Mouse (Mus musculus) heart, embryonic 11.5 days (tissue): ENCODE measurements around the gene Cd83. TPM values are rescaled to one million over a fixed set of nuclear protein-coding genes. Genes with fewer than 3 reads are reported as not detected.

ENCODE experiments used
- ATAC-seq: fragments of 200-750 bp; cut with Nextera tagmentation; replicated peaks from 2 replicates; pipeline ENCODE4 v1.8.0; 2017; ENCODE audit warnings: moderate library complexity; ENCODE audit not compliant: insufficient number of reproducible peaks, low FRiP score, low TSS enrichment
- H3K27ac ChIP-seq: fragments of 300-500 bp; sonication (generic); 2 replicates; pipeline ENCODE4 v1.5.1; 2014; ENCODE audit warnings: mild to moderate bottlenecking, low read depth, low read length
- H3K27me3 ChIP-seq: fragments of 300-500 bp; sonication (generic); 2 replicates; pipeline ENCODE4 v1.6.1; 2014; ENCODE audit warnings: mild to moderate bottlenecking, low read length, mixed read lengths; ENCODE audit not compliant: control insufficient read depth, insufficient read depth
- H3K36me3 ChIP-seq: fragments of 300-500 bp; sonication (generic); 2 replicates; pipeline ENCODE4 v1.6.1; 2014; ENCODE audit warnings: mild to moderate bottlenecking, low read length, moderate library complexity, mixed read lengths; ENCODE audit not compliant: control insufficient read depth, insufficient read depth
- H3K4me1 ChIP-seq: fragments of 300-500 bp; sonication (generic); 2 replicates; pipeline ENCODE4 v1.6.1; 2014; ENCODE audit warnings: low read length; ENCODE audit not compliant: control insufficient read depth, insufficient read depth
- H3K4me2 ChIP-seq: fragments of 300-500 bp; sonication (generic); 2 replicates; pipeline ENCODE4 v1.6.1; 2014; ENCODE audit warnings: mild to moderate bottlenecking, moderate library complexity
- H3K4me3 ChIP-seq: fragments of 300-500 bp; sonication (generic); 2 replicates; pipeline ENCODE4 v1.5.1; 2014; ENCODE audit warnings: low read depth, low read length
- H3K9ac ChIP-seq: fragments of 300-500 bp; sonication (generic); 2 replicates; pipeline ENCODE4 v1.6.1; 2014; ENCODE audit warnings: mild to moderate bottlenecking, low read depth, low read length, moderate library complexity
- H3K9me3 ChIP-seq: fragments of 300-500 bp; sonication (generic); replicated peaks from 2 replicates; pipeline ENCODE4 v1.6.1; 2016; ENCODE audit warnings: low read length; ENCODE audit not compliant: control insufficient read depth
- WGBS: fragments of 180-500 bp; shearing (Covaris S2); extraction: QIAGEN DNeasy Blood & Tissue Kit; methylation state at CpG from one replicate; pipeline ENCODE4 v1.1.7; 2014; ENCODE audit not compliant: insufficient replicate concordance; 5-methylcytosine and 5-hydroxymethylcytosine counted together
- polyA plus RNA-seq: library from polyadenylated mRNA; unstranded; fragments of >200 nt; fragmentation: Nextera tagmentation; extraction: Ambion mirVana; gene quantifications from 2 replicates; pipeline ENCODE4 v1.2.1, GENCODE M21; 2014

The Cd83 gene
- polyA plus RNA-seq, 1 experiment from 2014 or later = 2.2 TPM

GRCm38 (mm10) chr13:43753652-43754051, 30.9 kb upstream of the Cd83 start:
- WGBS = 67% methylated on average over 9 of the region's 9 CpGs
- Histone ChIP-seq H3K27ac (no peak overlapping the region), H3K4me2 (no peak overlapping the region), H3K36me3 (no peaks in the 10 kb centered on the region), H3K4me1 (peaks cover 4% of the 10 kb centered on the region), H3K27me3 (no peaks in the 10 kb centered on the region), H3K4me3 (no peak overlapping the region), H3K9me3 (no peaks in the 10 kb centered on the region), H3K9ac (no peak overlapping the region)
- ATAC-seq = no peak

GRCm38 (mm10) chr13:43754455-43755128, 30.0 kb upstream of the Cd83 start:
- H3K9me3 ChIP-seq = no peaks in the 10 kb centered on the region
- no peak for ATAC-seq

DNA sequence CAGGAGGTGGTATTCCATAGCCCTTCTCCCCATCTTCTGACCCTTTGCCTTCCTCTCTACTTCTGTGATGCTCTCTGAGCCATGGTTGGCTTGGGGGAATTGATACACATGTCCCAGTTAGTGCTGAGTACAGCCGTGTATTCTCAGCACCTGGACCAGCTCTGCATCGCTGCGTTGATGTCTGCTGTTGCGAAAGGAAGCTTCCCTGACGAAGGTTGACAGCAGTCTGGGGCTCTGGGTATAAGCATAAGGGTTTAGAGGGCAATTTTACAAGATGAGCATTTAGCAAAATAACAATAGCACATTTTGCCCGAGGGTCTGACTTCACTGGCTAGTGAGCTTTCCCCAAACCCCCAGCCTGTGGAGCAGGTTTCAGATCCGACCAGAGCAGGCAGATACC, 29.0 kb upstream of the Cd83 start:
- no peak overlapping the region for H3K27ac ChIP-seq
- no peaks in the 10 kb centered on the region; the same call in 1 of the 2 replicates for H3K36me3 ChIP-seq
- no peaks in the 10 kb centered on the region for H3K27me3 ChIP-seq
- 80% methylated on average over 7 of the region's 7 CpGs for WGBS
- no peaks in the 10 kb centered on the region for H3K9me3 ChIP-seq
- H3K4me2 ChIP-seq = no peak overlapping the region
- H3K9ac ChIP-seq = no peak overlapping the region
- H3K4me3 ChIP-seq = no peak overlapping the region
- H3K4me1 ChIP-seq = peaks cover 1% of the 10 kb centered on the region
- no peak for ATAC-seq

More at GRCm38 (mm10) chr13:43754455-43755128, 30.0 kb upstream of the Cd83 start:
- no peaks in the 10 kb centered on the region; the same call in 1 of the 2 replicates for H3K36me3 ChIP-seq
- H3K4me1 ChIP-seq = peaks cover 4% of the 10 kb centered on the region
- 70% methylated on average over 3 of the region's 3 CpGs for whole genome bisulfite sequencing
- H3K27me3 ChIP-seq = no peaks in the 10 kb centered on the region
- no peak overlapping the region for H3K4me2 ChIP-seq
- no peak overlapping the region for H3K9ac ChIP-seq
- no peak overlapping the region for H3K27ac ChIP-seq
- no peak overlapping the region for H3K4me3 ChIP-seq

GRCm38 (mm10) chr13:43761156-43761855, 23.3 kb upstream of the Cd83 start:
- no peaks in the 10 kb centered on the region for H3K27me3 ChIP-seq
- H3K4me1 ChIP-seq = no peaks in the 10 kb centered on the region
- WGBS = 69% methylated on average over 12 of the region's 12 CpGs
- no peak overlapping the region for H3K27ac ChIP-seq
- no peak overlapping the region for H3K4me2 ChIP-seq
- ATAC-seq = no peak
- H3K9ac ChIP-seq = no peak overlapping the region
- no peaks in the 10 kb centered on the region; the same call in 1 of the 2 replicates for H3K36me3 ChIP-seq
- no peak overlapping the region for H3K4me3 ChIP-seq
- H3K9me3 ChIP-seq = no peaks in the 10 kb centered on the region

DNA sequence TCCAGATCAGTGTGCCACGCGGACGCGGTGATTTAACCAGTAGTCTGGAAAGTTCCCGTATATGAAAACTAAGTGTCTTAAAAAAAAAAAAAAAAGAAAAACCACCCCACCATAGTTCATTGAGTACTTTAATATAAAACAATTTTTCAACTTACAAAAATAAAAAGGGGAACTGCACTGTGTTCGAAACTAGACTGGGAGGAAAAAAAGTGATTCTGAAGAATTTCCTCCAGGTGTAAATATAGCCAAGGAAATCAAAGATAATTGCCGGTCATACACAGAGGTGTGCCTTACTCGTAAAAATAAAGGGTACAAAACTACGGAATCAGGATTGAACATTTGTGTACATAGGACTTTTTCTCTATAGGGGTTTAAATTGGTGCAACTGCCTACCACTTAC, 21.7 kb upstream of the Cd83 start:
- H3K4me2 ChIP-seq = no peak overlapping the region
- H3K36me3 ChIP-seq = no peaks in the 10 kb centered on the region; the same call in 1 of the 2 replicates
- H3K4me3 ChIP-seq = no peak overlapping the region
- WGBS = 89% methylated on average over 9 of the region's 9 CpGs
- no peaks in the 10 kb centered on the region for H3K27me3 ChIP-seq
- H3K27ac ChIP-seq = no peak overlapping the region
- no peaks in the 10 kb centered on the region for H3K4me1 ChIP-seq
- H3K9ac ChIP-seq = no peak overlapping the region
- no peaks in the 10 kb centered on the region for H3K9me3 ChIP-seq
- no peak for ATAC-seq

DNA sequence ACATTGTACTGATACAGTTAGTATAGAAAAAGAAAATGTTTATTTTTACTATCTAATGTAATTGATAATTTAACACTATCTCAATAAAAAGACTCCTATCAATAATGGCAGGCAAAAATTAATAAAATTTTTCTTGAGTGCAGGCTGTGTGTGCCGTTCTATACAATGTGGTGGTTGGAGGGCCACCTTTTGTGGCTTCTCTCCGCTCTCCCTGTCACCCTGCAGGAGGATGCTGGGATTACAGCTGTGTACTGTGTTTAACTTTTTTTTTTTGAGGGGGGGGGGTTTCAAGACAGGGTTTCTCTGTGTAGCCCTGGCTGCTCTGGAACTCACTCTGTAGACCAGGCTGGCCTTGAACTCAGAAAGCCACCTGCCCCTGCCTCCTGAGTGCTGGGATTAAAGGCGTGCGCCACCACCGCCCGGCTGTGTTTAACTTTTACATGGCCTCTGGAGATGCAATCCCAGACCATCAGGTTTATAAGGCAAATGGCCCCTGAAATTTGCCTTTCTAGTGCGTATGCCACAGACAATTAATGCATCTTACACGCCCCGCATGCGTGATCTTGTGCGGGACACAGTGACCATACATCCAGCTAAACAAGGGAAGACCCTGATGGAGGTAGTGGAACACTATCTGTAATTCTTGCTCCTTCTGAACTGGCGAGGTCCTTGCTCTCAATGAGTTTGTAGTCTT, 21.1 kb upstream of the Cd83 start:
- no peaks in the 10 kb centered on the region; the same call in 1 of the 2 replicates for H3K36me3 ChIP-seq
- H3K27me3 ChIP-seq = no peaks in the 10 kb centered on the region
- H3K4me1 ChIP-seq = no peaks in the 10 kb centered on the region
- no peak overlapping the region for H3K4me2 ChIP-seq
- H3K9ac ChIP-seq = no peak overlapping the region
- no peaks in the 10 kb centered on the region for H3K9me3 ChIP-seq
- H3K27ac ChIP-seq = no peak overlapping the region
- no peak overlapping the region for H3K4me3 ChIP-seq
- no peak for ATAC-seq
- WGBS = 87% methylated on average over 12 of the region's 12 CpGs

GRCm38 (mm10) chr13:43763995-43764579, 20.5 kb upstream of the Cd83 start:
- H3K4me1 ChIP-seq = no peaks in the 10 kb centered on the region
- no peak overlapping the region for H3K4me2 ChIP-seq
- no peak overlapping the region for H3K9ac ChIP-seq
- no peaks in the 10 kb centered on the region for H3K27me3 ChIP-seq
- 68% methylated on average over 8 of the region's 8 CpGs for WGBS
- ATAC-seq = no peak
- H3K27ac ChIP-seq = no peak overlapping the region
- H3K9me3 ChIP-seq = no peaks in the 10 kb centered on the region
- H3K4me3 ChIP-seq = no peak overlapping the region
- no peaks in the 10 kb centered on the region; the same call in 1 of the 2 replicates for H3K36me3 ChIP-seq

- Histone ChIP-seq H3K4me2 (no peak overlapping the region), H3K27me3 (no peaks in the 10 kb centered on the region), H3K4me3 (no peak overlapping the region)
These were observed 19.2 kb upstream of the Cd83 start for GRCm38 (mm10) chr13:43765293-43765814.

More at GRCm38 (mm10) chr13:43765293-43765814, 19.2 kb upstream of the Cd83 start:
- H3K9me3 ChIP-seq = no peaks in the 10 kb centered on the region
- WGBS = 66% methylated on average over 11 of the region's 11 CpGs
- no peak overlapping the region for H3K9ac ChIP-seq
- H3K27ac ChIP-seq = no peak overlapping the region
- H3K36me3 ChIP-seq = no peaks in the 10 kb centered on the region
- ATAC-seq = no peak
- no peaks in the 10 kb centered on the region for H3K4me1 ChIP-seq
